Mouse (Mus musculus) forebrain, embryonic 10.5 days (tissue): ENCODE results near the gene Srpk3. TPM values are rescaled to one million over a fixed set of nuclear protein-coding genes. Genes with fewer than 3 reads are reported as not detected.
A peak's percentile ranks its signal among the peaks of the same experiment; 100 is the strongest.

Experiments
- DNase-seq: peaks from one replicate; pipeline ENCODE4 v3.0.0-alpha.2; 2017; ENCODE audit warnings: low spot score; ENCODE audit errors: extremely low spot score
- H3K27ac ChIP-seq: fragments of 300-500 bp; sonication (generic); 2 replicates; pipeline ENCODE4 v1.5.1; 2016; ENCODE audit warnings: mild to moderate bottlenecking
- H3K27me3 ChIP-seq: fragments of 300-500 bp; sonication (generic); 2 replicates; pipeline ENCODE4 v1.6.1; 2016; ENCODE audit warnings: mild to moderate bottlenecking; ENCODE audit not compliant: poor library complexity, severe bottlenecking
- H3K36me3 ChIP-seq: fragments of 300-500 bp; sonication (generic); replicated peaks from 2 replicates; pipeline ENCODE4 v1.6.1; 2016; ENCODE audit warnings: mild to moderate bottlenecking, moderate library complexity
- H3K4me1 ChIP-seq: fragments of 300-500 bp; sonication (generic); 2 replicates; pipeline ENCODE4 v1.6.1; 2016
- H3K4me3 ChIP-seq: fragments of 300-500 bp; sonication (generic); 2 replicates; pipeline ENCODE4 v1.5.1; 2016; ENCODE audit warnings: mild to moderate bottlenecking, moderate library complexity
- H3K9me3 ChIP-seq: fragments of 300-500 bp; sonication (generic); 2 replicates; pipeline ENCODE4 v1.6.1; 2016; ENCODE audit warnings: mild to moderate bottlenecking, moderate library complexity
- WGBS: fragments of 180-500 bp; shearing (Covaris S2); methylation state at CpG from one replicate; pipeline ENCODE4 v1.1.7; 2016; 5-methylcytosine and 5-hydroxymethylcytosine counted together
- polyA plus RNA-seq: library from polyadenylated mRNA; unstranded; fragments of >200 nt; fragmentation: Nextera tagmentation; extraction: Ambion mirVana; gene quantifications from 2 replicates; pipeline ENCODE4 v1.2.1, GENCODE M21; 2016

Srpk3 gene
- polyA plus RNA-seq, 1 experiment from 2014 or later = 1.2 TPM

GRCm38 (mm10) chrX:73782227-73782626, 8.0 kb downstream of the Srpk3 start:
- H3K27me3 ChIP-seq = peaks cover 10% of the 10 kb centered on the region; the same call in 1 of the 2 replicates
- H3K27ac ChIP-seq = no peak overlapping the region
- H3K36me3 ChIP-seq = peaks cover 56% of the 10 kb centered on the region
- no peak overlapping the region for H3K4me3 ChIP-seq
- DNase-seq = no peak
- H3K9me3 ChIP-seq = 0 out of 2 replicates have a peak, but pooled peaks cover 3% of the 10 kb centered on the region
- H3K4me1 ChIP-seq = peaks cover 10% of the 10 kb centered on the region
- 90% methylated on average over 3 of the region's 3 CpGs for WGBS

GRCm38 (mm10) chrX:73785666-73786065, 11.5 kb downstream of the Srpk3 start:
- Histone ChIP-seq H3K4me3 (peak overlapping the region; percentile 67), H3K9me3 (0 out of 2 replicates have a peak, but pooled peaks cover 3% of the 10 kb centered on the region), H3K4me1 (peaks cover 21% of the 10 kb centered on the region), H3K27ac (peak overlapping the region; percentile 92), H3K36me3 (peaks cover 44% of the 10 kb centered on the region), H3K27me3 (peaks cover 35% of the 10 kb centered on the region; the same call in 1 of the 2 replicates)
- no peak for DNase-seq

- Histone ChIP-seq H3K27ac (peak within 1 kb of the TSS; percentile 92), H3K4me1 (peaks cover 21% of the 10 kb centered on the region), H3K4me3 (peak within 1 kb of the TSS; percentile 67), H3K36me3 (peaks cover 44% of the 10 kb centered on the region), H3K27me3 (peaks cover 35% of the 10 kb centered on the region; the same call in 1 of the 2 replicates), H3K9me3 (0 out of 2 replicates have a peak, but pooled peaks cover 3% of the 10 kb centered on the region)
- 19% methylated on average over 52 of the region's 52 CpGs for WGBS
- peak; percentile 91 for DNase-seq
Observed at GRCm38 (mm10) chrX:73786364-73787224, 12.4 kb downstream of the Srpk3 start, which contains the start of the genes Idh3g and Ssr4. Idh3g (minus strand) TSS chrX:73786897. Ssr4 (plus strand) TSS chrX:73787028.

GRCm38 (mm10) chrX:73787225-73787558, 13.0 kb downstream of the Srpk3 start:
- WGBS = 28% methylated on average over 22 of the region's 22 CpGs
- H3K27ac ChIP-seq = peak overlapping the region; percentile 92
- DNase-seq = no peak

GRCm38 (mm10) chrX:73788501-73788900, 14.3 kb downstream of the Srpk3 start:
- Histone ChIP-seq H3K4me3 (peak overlapping the region; percentile 67; the same call in 1 of the 2 replicates), H3K4me1 (peaks cover 23% of the 10 kb centered on the region), H3K27me3 (peaks cover 38% of the 10 kb centered on the region; the same call in 1 of the 2 replicates), H3K36me3 (peaks cover 36% of the 10 kb centered on the region), H3K9me3 (0 out of 2 replicates have a peak, but pooled peaks cover 3% of the 10 kb centered on the region), H3K27ac (no peak overlapping the region)
- WGBS = 96% methylated on average over 1 of the region's 1 CpGs
- DNase-seq = no peak

More at GRCm38 (mm10) chrX:73787225-73787558, 13.0 kb downstream of the Srpk3 start:
- Histone ChIP-seq H3K4me3 (peak overlapping the region; percentile 67), H3K4me1 (peaks cover 21% of the 10 kb centered on the region), H3K36me3 (peaks cover 42% of the 10 kb centered on the region), H3K27me3 (peaks cover 35% of the 10 kb centered on the region; the same call in 1 of the 2 replicates), H3K9me3 (0 out of 2 replicates have a peak, but pooled peaks cover 3% of the 10 kb centered on the region)

GRCm38 (mm10) chrX:73793039-73793438, 18.8 kb downstream of the Srpk3 start:
- DNase-seq = no peak
- peaks cover 47% of the 10 kb centered on the region for H3K36me3 ChIP-seq
- peaks cover 11% of the 10 kb centered on the region for H3K4me1 ChIP-seq
- peaks cover 38% of the 10 kb centered on the region for H3K27me3 ChIP-seq
- H3K4me3 ChIP-seq = no peak overlapping the region
- H3K27ac ChIP-seq = no peak overlapping the region
- no peaks in the 10 kb centered on the region for H3K9me3 ChIP-seq

- DNase-seq = no peak
- WGBS = 29% methylated on average over 1 of the region's 1 CpGs
Observed at GRCm38 (mm10) chrX:73793505-73793904, 19.3 kb downstream of the Srpk3 start.

GRCm38 (mm10) chrX:73797511-73797910, 23.3 kb downstream of the Srpk3 start:
- Histone ChIP-seq H3K9me3 (no peaks in the 10 kb centered on the region), H3K4me3 (no peak overlapping the region), H3K27me3 (peaks cover 37% of the 10 kb centered on the region), H3K27ac (no peak overlapping the region), H3K4me1 (peaks cover 5% of the 10 kb centered on the region; the same call in 1 of the 2 replicates), H3K36me3 (peaks cover 11% of the 10 kb centered on the region; the same call in 1 of the 2 replicates)
- no peak for DNase-seq
- 94% methylated on average over 2 of the region's 2 CpGs for WGBS

More at GRCm38 (mm10) chrX:73793505-73793904, 19.3 kb downstream of the Srpk3 start:
- Histone ChIP-seq H3K4me1 (peaks cover 6% of the 10 kb centered on the region), H3K36me3 (peaks cover 47% of the 10 kb centered on the region), H3K4me3 (no peak overlapping the region), H3K27ac (no peak overlapping the region), H3K9me3 (no peaks in the 10 kb centered on the region), H3K27me3 (peaks cover 34% of the 10 kb centered on the region)

- DNase-seq = peak; percentile 66
- Histone ChIP-seq H3K27ac (no peak overlapping the region), H3K9me3 (no peaks in the 10 kb centered on the region), H3K4me1 (peaks cover 2% of the 10 kb centered on the region; the same call in 1 of the 2 replicates), H3K36me3 (peaks cover 11% of the 10 kb centered on the region; the same call in 1 of the 2 replicates), H3K27me3 (peaks cover 34% of the 10 kb centered on the region), H3K4me3 (no peak overlapping the region)
- 46% methylated on average over 7 of the region's 9 CpGs for WGBS
Observed at GRCm38 (mm10) chrX:73798502-73798901, 24.3 kb downstream of the Srpk3 start.

- H3K27ac ChIP-seq = no peak overlapping the region
- WGBS = 85% methylated on average over 1 of the region's 1 CpGs
- 0 out of 2 replicates have a peak, but pooled peaks cover under 1% of the 10 kb centered on the region for H3K27me3 ChIP-seq
- H3K4me3 ChIP-seq = no peak overlapping the region
- peaks cover 6% of the 10 kb centered on the region for H3K4me1 ChIP-seq
- H3K9me3 ChIP-seq = no peaks in the 10 kb centered on the region
- DNase-seq = no peak
- H3K36me3 ChIP-seq = no peaks in the 10 kb centered on the region
Observed at GRCm38 (mm10) chrX:73805814-73806213, 31.6 kb downstream of the Srpk3 start.

GRCm38 (mm10) chrX:73815072-73815471, 40.9 kb downstream of the Srpk3 start:
- no peaks in the 10 kb centered on the region for H3K9me3 ChIP-seq
- DNase-seq = peak; percentile 45
- H3K4me3 ChIP-seq = peak overlapping the region; percentile 45
- H3K27ac ChIP-seq = peak overlapping the region; percentile 87
- H3K36me3 ChIP-seq = no peaks in the 10 kb centered on the region
- 9% methylated on average over 14 of the region's 14 CpGs for WGBS
- peaks cover 9% of the 10 kb centered on the region for H3K4me1 ChIP-seq
- peaks cover 10% of the 10 kb centered on the region; the same call in 1 of the 2 replicates for H3K27me3 ChIP-seq

- Histone ChIP-seq H3K27ac (no peak overlapping the region), H3K4me1 (peaks cover 9% of the 10 kb centered on the region), H3K9me3 (no peaks in the 10 kb centered on the region), H3K4me3 (no peak overlapping the region), H3K27me3 (peaks cover 10% of the 10 kb centered on the region; the same call in 1 of the 2 replicates), H3K36me3 (no peaks in the 10 kb centered on the region)
- no peak for DNase-seq
- 54% methylated on average over 3 of the region's 3 CpGs for WGBS
Observed at GRCm38 (mm10) chrX:73816596-73817314, 42.5 kb downstream of the Srpk3 start.
